Mouse (Mus musculus): Measurements from ENCODE around the gene Tmem203.

- TF ChIP-seq CHD2 (IDR thresholded peaks at IDR 0.05; ENCODE audit: low read depth, low read length) (no peak), ZNF384 (IDR thresholded peaks at IDR 0.05; ENCODE audit: low read depth, low read length) (no peak), MAFK (IDR thresholded peaks at IDR 0.05; ENCODE audit: insufficient read depth, low read depth, low read length) (peak; percentile 82; the same call in 1 of the 2 replicates)
Measured at GRCm38 (mm10) chr2:25223681-25224491, 31.4 kb upstream of the Tmem203 start.

Measured in ES-E14 (cell line).